In genomic region chr3:69755192-69755591, GRCm38 (mm10) we compare ENCODE assay signal across 14 mouse cellular contexts. TPM values are rescaled to one million over a fixed set of nuclear protein-coding genes. Genes with fewer than 3 reads are reported as not detected.
DNase-seq lines count a peak whose midpoint lies in the region; ATAC-seq and TF ChIP-seq lines count a peak whose summit lies in the region.
"Had no signal": no experiment of that assay in that cellular context is flagged by ENCODE, and none has a peak within 500 bp of the region (broad histone marks: within the 10 kb centered on the region; RNA-seq: fewer than 3 reads in every experiment).

No protein-coding gene starts in this region.

- peak; percentile 29; the same call in 1 of the 2 replicates for ATAC-seq in frontal cortex, adult (ENCODE audit: low TSS enrichment)
- ATAC-seq in neural tube, embryonic 11.5 days (ENCODE audit: insufficient read depth, low FRiP score, low TSS enrichment) = 0 out of 2 replicates have a peak, but pooled peaks have one; percentile 41
- ATAC-seq in neural tube, embryonic 15.5 days (ENCODE audit: low FRiP score) = no peak
- ATAC-seq in CD4-positive, CD25-positive, alpha-beta regulatory T cell, adult 4 months = no peak

- H3K27ac ChIP-seq in neural tube, embryonic 11.5 days (ENCODE audit: low read depth, low read length) = no peak overlapping the region
- H3K27ac ChIP-seq in neural tube, embryonic 15.5 days (replicated peaks) = no peak overlapping the region
- peak overlapping the region; percentile 13; the same call in 1 of the 2 replicates for H3K27ac ChIP-seq in bone marrow macrophage, adult 2 months (ENCODE audit: insufficient read depth, low read depth, low read length)
- H3K27ac ChIP-seq: hindbrain, embryonic 13.5 days had no signal

- H3K9ac ChIP-seq in neural tube, embryonic 11.5 days (ENCODE audit: low read length) = no peak overlapping the region
- H3K9ac ChIP-seq in neural tube, embryonic 15.5 days (replicated peaks) = no peak overlapping the region
- H3K9ac ChIP-seq: hindbrain, embryonic 13.5 days had no signal

- no peak for TF ChIP-seq CTCF in bone marrow macrophage, adult 2 months (IDR thresholded peaks at IDR 0.05; ENCODE audit: low read depth, low read length)

- DNase-seq in frontal cortex, postnatal 14 days (ENCODE audit: low spot score in 2 of 2) = no peak
- DNase-seq in neural tube, embryonic 11.5 days (ENCODE audit: low spot score) = no peak
- no peak for DNase-seq in layer of hippocampus, postnatal 25 days (ENCODE audit: extremely low spot score in 1 of 2, low spot score in 1 of 2)
- DNase-seq: kidney, adult 8-10 months; liver; lung, adult 18-20 months; lung, postnatal 4 days; thymus, postnatal 4 days had no signal

- H3K36me3 ChIP-seq in neural tube, embryonic 11.5 days (ENCODE audit: control insufficient read depth, insufficient read depth, low read length) = peaks cover 3% of the 10 kb centered on the region
- peaks cover 26% of the 10 kb centered on the region for H3K36me3 ChIP-seq in neural tube, embryonic 15.5 days

- no peaks in the 10 kb centered on the region for H3K4me1 ChIP-seq in neural tube, embryonic 11.5 days (ENCODE audit: control insufficient read depth, insufficient read depth, low read length)
- H3K4me1 ChIP-seq in neural tube, embryonic 15.5 days = no peaks in the 10 kb centered on the region
- no peaks in the 10 kb centered on the region for H3K4me1 ChIP-seq in bone marrow macrophage, adult 2 months (ENCODE audit: control insufficient read depth, insufficient read depth, low read length)
- H3K4me1 ChIP-seq: hindbrain, embryonic 13.5 days had no signal

- H3K4me2 ChIP-seq in neural tube, embryonic 11.5 days (ENCODE audit: low read depth) = no peak overlapping the region
- H3K4me2 ChIP-seq in neural tube, embryonic 15.5 days = no peak overlapping the region
- H3K4me2 ChIP-seq: hindbrain, embryonic 13.5 days; midbrain, embryonic 11.5 days had no signal

- H3K4me3 ChIP-seq in neural tube, embryonic 11.5 days (ENCODE audit: low read depth, low read length) = no peak overlapping the region
- no peak overlapping the region for H3K4me3 ChIP-seq in neural tube, embryonic 15.5 days (replicated peaks)
- H3K4me3 ChIP-seq in bone marrow macrophage, adult 2 months (ENCODE audit: insufficient read depth, low read length) = no peak overlapping the region
- H3K4me3 ChIP-seq: hindbrain, embryonic 13.5 days had no signal

- no peaks in the 10 kb centered on the region for H3K27me3 ChIP-seq in neural tube, embryonic 11.5 days (ENCODE audit: control insufficient read depth, insufficient read depth, low read length)
- no peaks in the 10 kb centered on the region for H3K27me3 ChIP-seq in neural tube, embryonic 15.5 days (replicated peaks)
- H3K27me3 ChIP-seq: hindbrain, embryonic 13.5 days had no signal

- 89% methylated on average over 3 of the region's 3 CpGs for WGBS in neural tube, embryonic 11.5 days
- WGBS in neural tube, embryonic 15.5 days = 89% methylated on average over 3 of the region's 3 CpGs

- no peaks in the 10 kb centered on the region for H3K9me3 ChIP-seq in neural tube, embryonic 11.5 days (ENCODE audit: control insufficient read depth, low read length)
- no peaks in the 10 kb centered on the region for H3K9me3 ChIP-seq in neural tube, embryonic 15.5 days (replicated peaks)
- H3K9me3 ChIP-seq: hindbrain, embryonic 13.5 days had no signal

- no peak for TF ChIP-seq POLR2A in bone marrow macrophage, adult 2 months (IDR thresholded peaks at IDR 0.05; ENCODE audit: borderline replicate concordance, low read depth, low read length)

RNA-seq across cellular contexts. Expression of gene Nmd3, which starts 33.4 kb away (rescaled TPM):
- polyA plus RNA-seq in neural tube, embryonic 11.5 days (2014; fragmentation: Nextera tagmentation; extraction: Ambion mirVana) = 144 and 150 TPM in 2 replicates
- polyA plus RNA-seq in neural tube, embryonic 15.5 days (2015; fragmentation: Nextera tagmentation; extraction: Ambion mirVana) = 97.0 and 117 TPM in 2 replicates
- polyA plus RNA-seq in bone marrow macrophage, adult 2 months (2012; ENCODE audit: insufficient read depth, insufficient read length, missing spikeins) = 45.0 and 48.1 TPM in 2 replicates
- 100 to 1,000 TPM; 138 to 139 TPM for polyA plus RNA-seq in CD4-positive, CD25-positive, alpha-beta regulatory T cell, adult 4 months (2017; shearing (Covaris generic))
- 10 to 100 TPM; 48.1 to 57.5 TPM for total RNA-seq in layer of hippocampus, postnatal 25 days (2021)

Comparison
In these comparisons a context has a peak if more than half of its experiments do, and no peak if none do; other contexts are left out.
1. ATAC-seq: peak in frontal cortex, adult (single experiment) and neural tube, embryonic 11.5 days (single experiment); none in neural tube, embryonic 15.5 days (single experiment) and CD4-positive, CD25-positive, alpha-beta regulatory T cell, adult 4 months (single experiment).